Mouse (Mus musculus) heart, postnatal 36 days (tissue): ENCODE measurements around the gene Acot5. TPM values are rescaled to one million over a fixed set of nuclear protein-coding genes. Genes with fewer than 3 reads are reported as not detected.
A peak's percentile ranks its signal among the peaks of the same experiment; 100 is the strongest.
"Not testable (repeated sequence)": the region's sequence is repeated elsewhere in the genome, so short reads cannot be mapped to it uniquely, and the experiment has no call there.

Experiments used
- DNase-seq, 2 experiments: peaks; one replicate each; pipeline ENCODE4 v3.0.0; 2021 to 2022
- intact Hi-C: fragments of 180-260 bp; cut with DNase I; formaldehyde crosslinking; loops from one replicate; pipeline ENCODE4 v1.15.1; 2025
- total RNA-seq, 2 experiments: library from RNA; stranded (reverse); gene quantifications; 2 replicates each; pipeline ENCODE4 v1.2.3; 2021

Acot5 gene
- not detected for total RNA-seq

DNA sequence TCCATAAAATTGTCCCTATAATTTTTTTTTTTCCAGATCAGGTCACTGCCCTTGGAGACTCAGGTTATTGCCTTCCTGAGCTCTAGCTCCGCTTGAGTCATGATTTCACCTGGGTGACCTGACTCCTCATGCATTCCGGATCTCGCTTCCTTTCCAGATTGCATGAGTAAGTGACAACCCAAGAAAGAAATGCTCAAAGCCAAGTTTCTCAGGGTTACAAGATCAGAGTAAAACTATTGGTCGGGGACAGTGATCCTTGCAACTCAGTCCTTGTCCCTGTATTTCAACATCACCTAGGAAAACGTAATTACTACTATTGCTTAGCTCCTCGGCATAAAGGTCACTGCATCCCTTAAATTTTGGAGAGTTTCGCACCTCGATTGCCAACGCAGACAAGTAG, at the start of gene Acot5:
Acot5 (plus strand) TSS at position 340 of the 400 bp plus-strand sequence.
- intact Hi-C loops, result loop anchor here (10.0 kb wide), 1 partner anchor 354 kb away; no protein-coding TSS in a partner anchor
- DNase-seq, result no peak

DNA sequence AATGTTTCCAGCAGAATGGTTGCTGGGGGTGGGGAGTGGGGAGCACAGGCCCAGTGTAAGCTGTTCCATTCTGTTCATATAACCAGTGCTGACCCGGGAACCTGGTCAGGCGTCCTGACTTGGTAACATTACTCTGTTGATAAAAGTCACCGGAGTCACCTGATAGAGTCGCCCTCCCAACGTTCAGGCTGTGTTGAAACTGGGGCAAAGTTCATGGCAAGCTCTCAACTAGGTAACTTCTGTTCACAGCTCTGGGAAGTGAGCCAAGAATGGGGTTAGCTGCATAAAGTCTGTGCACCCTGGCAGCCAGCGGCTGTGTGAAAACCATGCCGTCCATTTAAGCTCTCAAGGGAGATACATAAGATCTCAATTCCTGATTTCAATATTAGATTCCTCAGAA, 48.6 kb upstream of the Acot5 start:
- peak; percentile 57 to 74 for DNase-seq
- intact Hi-C loops, result not testable (repeated sequence)

DNA sequence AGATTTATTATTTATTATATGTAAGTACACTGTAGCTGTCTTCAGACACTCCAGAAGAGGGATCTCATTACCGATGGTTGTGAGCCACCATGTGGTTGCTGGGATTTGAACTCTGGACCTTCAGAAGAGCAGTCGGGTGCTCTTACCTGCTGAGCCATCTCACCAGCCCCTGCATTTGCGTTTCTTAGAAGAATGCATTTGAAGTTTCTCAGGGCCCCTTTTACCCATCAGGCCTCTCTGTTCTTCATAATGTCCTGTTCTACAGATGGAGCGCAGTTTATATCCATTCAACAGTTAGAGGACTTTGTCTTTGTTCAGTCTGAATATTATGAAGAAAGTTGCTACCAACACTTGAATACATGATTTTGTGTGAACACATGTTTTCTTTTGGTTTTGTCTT, 46.9 kb upstream of the Acot5 start:
- DNase-seq, intact Hi-C loops: not testable (repeated sequence)

DNA sequence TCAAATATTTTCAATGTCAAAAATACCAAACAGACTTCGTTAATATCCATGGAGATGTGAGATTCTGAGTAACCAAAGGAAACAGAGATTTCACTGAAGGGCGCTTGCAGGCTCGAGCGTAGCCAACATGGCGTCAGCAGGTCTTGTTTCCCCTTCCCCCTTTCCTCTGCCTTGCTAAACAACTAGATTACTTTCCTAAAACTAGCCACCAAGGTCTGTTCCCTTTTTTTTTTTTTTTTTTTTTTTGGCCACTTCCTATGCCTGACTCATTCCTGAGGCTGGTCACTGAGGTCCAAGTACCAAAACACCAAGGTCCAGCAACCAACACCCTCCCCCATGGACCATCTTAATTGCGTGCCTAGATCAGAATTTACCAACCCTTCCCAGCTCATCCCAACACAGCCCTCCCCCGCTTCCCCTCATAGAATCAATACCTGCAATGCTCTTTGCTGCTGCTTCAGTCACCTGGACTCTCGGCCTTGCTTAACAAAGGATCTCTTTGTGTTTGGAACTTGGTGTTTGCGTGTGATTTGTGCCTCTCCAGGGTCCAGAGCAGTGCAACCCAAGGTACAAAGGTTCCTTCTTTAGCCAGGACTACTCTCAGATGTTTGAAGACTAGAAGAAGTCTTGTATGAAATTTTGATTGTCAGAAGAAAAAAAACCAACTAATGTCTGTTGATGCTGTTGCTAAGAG, 45.9 kb upstream of the Acot5 start:
- intact Hi-C loops, result no loop called here
- DNase-seq, result no peak

DNA sequence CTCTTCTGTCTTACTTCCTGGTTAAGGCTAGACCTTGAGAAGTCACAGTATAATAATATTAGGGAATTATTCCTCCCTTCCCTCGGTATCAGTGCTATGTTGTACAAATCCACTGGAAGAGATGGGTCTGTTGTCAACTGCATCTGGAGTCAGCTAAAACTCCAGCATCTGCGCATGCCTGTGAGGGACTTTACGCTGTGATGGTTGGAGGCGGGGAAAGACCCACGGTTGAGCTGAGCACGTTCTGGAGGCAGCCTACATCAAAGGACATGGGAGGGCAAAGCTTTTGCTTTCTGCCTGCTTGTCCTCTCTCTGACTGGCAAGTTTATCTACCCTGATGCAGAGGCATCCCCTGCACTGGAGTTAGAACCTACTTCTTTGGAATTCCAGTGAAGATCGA, 43.2 kb upstream of the Acot5 start:
- no peak for DNase-seq
- intact Hi-C loops, result no loop called here

DNA sequence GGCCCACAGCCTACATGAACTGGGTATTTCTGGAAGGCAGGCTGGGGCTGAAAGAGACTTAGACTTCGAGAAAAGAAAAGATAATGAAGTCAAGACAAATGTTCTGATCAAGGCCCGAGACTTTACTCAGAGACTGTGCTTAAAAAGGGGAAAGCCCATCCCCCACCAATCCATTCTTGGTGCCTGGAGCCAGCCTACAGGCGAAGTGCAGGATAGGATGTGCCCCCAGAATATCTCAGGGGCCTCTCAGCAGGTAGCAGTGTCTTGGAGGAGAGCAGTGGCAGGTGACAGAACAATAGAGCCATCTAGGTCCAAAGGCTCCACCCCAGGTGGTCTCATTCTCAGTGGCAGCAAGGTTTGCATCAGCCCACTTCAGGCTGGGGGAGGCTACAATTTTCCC, 40.8 kb upstream of the Acot5 start:
- DNase-seq, intact Hi-C loops: not testable (repeated sequence)

DNA sequence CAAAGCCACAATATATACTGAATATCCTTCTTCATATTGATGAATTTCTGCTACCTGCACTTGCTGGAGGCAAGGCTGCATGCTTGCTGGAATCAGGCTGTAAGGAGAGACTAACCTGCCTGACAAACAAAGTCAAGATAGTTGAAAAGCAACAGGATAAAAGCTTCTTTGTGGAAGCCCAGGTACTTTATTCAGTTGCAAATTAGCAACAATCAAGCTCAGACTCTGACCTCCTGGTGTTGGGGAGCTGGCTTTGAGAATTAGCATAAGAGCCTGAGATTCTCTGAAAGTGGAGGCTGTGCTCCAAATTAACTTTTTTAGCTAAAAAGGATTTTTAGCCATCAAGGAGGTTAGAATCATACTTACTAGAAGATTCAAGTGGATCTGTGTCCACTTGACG, 40.1 kb upstream of the Acot5 start:
- intact Hi-C loops, DNase-seq: not testable (repeated sequence)

DNA sequence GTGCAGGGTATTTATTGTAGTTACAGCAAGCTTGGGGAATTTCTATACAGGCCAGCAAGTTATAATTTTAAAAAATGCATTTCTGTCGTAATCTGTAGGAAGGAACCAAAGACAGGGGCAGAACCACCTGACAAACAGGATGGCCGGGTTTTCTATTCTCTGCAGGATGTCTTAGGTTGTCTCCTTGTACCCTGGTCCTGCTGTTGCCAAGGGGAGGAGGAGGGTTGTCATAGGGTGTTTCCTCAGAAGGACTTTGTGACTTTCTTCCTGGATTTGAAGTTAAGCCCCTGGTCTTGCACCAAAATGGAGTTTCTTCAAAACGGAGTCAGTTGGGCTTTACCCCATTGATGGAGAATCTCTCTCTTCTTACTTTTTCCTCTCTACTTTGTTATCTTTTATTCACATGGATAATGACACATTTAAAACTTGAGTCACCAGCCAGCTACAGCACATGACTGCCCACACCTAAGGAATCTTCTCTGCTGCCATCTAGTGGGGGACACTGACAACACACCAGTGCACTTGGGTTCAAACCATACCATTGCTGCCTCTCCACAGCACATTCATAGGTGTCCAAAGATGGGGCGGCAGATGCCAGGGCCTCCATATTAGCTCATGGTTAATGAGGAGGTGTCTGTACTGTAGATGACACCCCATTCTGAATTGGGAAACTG, 38.3 kb upstream of the Acot5 start:
- DNase-seq, result peak; percentile 81
- intact Hi-C loops, result loop anchor here (1.0 to 10.0 kb wide), 3 partner anchors 57 to 318 kb away; no protein-coding TSS in a partner anchor

DNA sequence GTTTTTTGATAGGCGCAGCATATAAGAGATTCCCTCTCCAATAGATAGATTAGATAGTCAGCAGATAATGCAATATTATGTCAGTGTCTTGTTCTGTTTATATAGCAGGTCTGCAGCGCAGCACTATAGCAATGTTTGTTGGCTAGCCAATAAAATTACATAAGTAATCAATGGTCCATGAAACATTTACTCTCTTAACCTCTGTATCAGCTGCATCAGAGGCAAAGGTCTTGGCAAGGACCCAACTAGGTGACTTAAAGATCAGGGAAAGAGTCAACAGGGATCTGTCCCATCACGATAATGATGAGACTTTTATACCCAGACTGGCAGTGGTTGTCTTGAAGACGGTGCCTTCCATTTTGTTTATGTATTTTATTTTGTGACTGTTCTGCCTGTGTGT, 36.3 kb upstream of the Acot5 start:
- intact Hi-C loops, result loop anchor here (1.0 to 10.0 kb wide), 2 partner anchors 19 to 228 kb away; partner anchors contain the start of gene Acot3
- DNase-seq, result no peak

DNA sequence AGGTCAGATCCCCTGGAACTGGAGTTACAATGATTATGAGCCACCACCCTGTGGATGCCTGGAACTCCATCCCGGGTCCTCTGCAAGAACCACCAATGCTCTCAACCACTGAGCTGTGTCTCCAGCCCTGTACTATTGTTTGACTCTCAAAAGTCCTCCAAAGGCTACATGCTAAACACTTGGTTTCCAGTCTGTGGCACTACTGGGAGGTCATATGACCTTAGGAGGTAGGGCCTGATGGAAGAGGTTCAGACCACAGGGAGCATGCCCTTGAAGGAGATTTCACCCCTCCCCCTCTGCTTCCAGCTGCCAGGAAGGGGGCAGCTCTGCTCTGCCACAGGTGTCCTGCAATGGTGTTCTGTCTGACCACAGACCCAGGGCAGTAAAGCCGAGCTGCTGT, 35.8 kb upstream of the Acot5 start:
- intact Hi-C loops, result loop anchor here (1.0 to 10.0 kb wide), 2 partner anchors 19 to 229 kb away; partner anchors contain the start of gene Acot3
- DNase-seq, result not testable (repeated sequence)

DNA sequence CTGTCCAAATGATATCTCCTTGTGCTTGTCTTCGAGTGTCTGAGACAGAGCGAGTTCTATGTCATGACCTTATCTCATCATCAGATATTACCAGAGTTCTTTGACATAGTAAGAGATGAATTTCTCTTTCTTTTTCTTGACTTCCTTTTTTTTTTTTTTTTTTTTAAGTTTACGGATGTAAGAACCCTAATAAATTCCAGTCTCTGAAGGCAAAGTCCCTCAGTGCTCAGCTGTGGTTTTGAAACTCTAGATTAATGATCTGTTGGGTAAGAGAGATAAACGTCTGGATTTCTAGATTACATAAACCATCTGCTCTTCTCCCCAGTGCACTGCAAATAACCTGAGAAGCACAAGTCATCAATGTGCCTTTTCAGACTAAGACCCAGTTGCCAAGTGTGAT, 35.0 kb upstream of the Acot5 start:
- intact Hi-C loops, result loop anchor here (10.0 kb wide), 1 partner anchor 229 kb away; no protein-coding TSS in a partner anchor
- no peak for DNase-seq

DNA sequence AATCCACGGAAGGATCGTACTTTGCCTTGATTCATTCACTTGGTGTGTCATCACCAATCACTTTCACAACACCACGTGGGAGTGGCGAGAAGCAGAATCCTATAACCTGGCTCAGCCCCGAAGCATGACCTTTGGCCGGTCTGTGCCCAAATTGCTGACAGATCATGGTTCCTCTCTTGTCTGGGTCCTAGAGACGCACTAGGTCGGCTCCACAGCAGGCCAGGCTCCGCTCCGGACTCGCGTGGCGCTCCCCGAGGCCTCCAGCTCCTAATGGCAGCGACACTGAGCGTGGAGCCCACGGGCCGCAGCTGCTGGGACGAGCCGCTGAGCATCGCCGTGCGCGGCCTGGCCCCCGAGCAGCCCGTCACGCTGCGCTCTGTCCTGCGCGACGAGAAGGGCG, 30.9 kb upstream of the Acot5 start, which contains the start of gene Acot4:
Acot4 (plus strand) TSS at position 139 of the 400 bp plus-strand sequence.
- not testable (repeated sequence) for DNase-seq
- intact Hi-C loops, result loop anchor here (10.0 kb wide), 1 partner anchor 233 kb away; no protein-coding TSS in a partner anchor

DNA sequence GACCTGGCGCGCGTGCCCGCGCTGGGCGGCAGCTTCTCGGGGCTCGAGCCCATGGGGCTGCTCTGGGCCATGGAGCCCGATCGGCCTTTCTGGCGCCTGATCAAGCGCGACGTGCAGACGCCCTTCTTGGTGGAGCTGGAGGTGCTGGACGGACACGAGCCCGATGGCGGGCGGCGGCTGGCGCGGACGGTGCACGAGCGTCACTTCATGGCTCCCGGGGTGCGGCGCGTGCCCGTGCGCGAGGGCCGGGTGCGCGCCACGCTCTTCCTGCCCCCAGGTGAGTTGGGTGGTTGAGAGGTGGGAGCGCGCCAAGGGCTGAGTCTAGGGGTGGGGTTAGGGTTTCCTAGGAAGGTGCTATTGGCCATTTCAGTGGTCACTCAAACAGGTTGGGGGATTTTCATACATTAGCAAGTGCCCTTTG, 30.4 kb upstream of the Acot5 start, which contains the start of gene Gm49366:
Gm49366 (plus strand) TSS at position 245 of the 421 bp plus-strand sequence.
- peak; percentile 4 to 44 for DNase-seq
- intact Hi-C loops, result loop anchor here (10.0 kb wide), 1 partner anchor 234 kb away; no protein-coding TSS in a partner anchor

DNA sequence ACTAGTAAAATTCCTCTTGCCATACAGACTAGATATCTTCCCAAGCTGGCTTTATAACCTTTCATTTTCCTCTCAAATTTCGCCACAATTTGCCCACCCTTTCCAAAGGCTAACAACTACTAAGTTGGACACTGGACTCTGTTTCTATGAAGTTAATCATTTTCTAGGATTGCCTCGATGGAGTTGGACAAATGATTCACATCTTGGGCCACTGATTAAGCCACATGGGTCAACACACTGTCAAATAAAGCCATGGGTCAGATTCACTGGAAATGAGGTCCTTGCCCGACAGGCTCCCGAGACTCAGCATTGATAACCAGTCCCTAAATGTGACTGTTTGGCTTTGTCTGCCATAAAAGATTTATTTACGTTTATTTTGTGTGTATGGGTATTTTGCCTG, 26.9 kb upstream of the Acot5 start:
- intact Hi-C loops, result no loop called here
- DNase-seq, result no peak

DNA sequence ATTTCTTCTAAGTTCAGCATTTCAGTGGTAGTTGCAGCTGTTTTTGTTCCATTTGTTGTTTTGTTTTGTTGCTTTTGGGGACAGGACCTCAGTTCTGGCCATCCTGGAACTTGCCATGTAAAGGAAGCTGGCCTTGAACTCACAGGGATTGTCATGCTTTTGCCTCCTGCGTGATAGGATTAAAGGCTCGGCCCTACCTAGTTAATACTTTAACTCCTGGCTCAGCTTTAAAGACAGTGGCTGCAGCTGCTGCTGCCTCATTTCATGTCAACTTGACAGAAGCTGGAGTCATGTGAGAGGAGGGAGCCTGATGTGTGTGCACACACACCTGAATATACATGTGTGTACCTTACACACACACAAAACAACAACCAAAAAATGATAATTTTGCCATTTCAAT, 25.1 kb upstream of the Acot5 start:
- no peak for DNase-seq
- intact Hi-C loops, result no loop called here

DNA sequence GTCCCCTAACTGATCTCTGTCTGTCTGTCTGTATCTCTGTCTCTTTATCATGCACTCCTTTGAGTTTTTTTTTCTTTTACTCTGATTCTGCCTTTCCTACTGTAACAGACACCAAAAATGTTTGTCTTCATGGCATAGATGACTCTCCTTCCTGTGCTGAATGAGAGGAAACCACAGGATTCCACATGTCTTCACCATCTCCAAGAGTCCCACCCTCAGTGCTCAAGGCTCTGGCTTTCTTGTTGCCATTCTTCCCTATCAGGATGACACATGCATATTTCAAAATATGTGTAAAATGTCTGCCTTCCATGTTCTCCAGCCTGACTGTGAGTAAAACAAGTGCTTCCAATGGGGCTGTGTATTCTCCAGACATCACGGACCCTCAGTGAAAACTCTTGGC, 22.2 kb upstream of the Acot5 start:
- intact Hi-C loops, result no loop called here
- DNase-seq, result no peak

DNA sequence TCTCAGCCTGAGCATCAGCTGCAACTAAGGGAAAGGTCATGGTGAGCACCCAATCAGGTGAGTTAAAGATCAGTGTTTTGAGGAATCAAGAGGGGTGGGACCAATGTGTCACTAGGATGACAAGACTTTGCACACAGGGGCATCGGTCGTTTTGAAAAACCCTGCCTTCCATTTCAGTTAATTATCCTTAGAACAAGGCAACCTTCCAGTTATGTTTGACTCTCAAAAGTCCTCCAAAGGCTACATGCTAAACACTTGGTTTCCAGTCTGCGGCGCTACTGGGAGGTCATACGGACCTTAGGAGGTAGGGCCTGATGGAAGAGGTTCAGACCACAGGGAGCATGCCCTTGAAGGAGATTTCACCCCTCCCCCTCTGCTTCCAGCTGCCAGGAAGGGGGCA, 18.4 kb upstream of the Acot5 start:
- DNase-seq, intact Hi-C loops: not testable (repeated sequence)

DNA sequence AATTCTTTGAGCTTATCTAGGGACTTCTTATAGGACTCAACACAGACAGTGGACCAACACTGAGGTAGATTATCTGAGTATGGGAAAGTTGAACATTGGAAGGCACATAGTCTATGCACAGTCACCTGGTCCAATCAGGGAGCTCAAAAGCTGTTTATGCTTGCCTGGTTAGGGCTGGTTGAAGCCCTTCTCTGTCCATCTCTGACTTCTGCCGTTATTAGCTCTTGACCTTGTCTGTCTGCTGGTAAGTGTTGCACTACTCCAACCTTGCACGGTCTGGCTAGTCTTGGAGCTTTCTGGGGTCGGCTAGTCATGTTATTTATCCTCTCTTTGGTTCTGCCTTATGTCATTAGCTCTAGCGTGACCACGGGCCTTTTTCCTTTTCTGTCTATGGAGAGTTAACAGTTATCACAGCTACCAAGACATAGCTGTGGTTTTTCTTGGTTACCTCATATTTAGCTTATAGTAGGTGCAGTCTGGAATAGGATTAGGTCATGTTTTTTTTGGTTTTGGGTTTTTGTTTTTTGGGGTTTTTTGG, 17.1 kb upstream of the Acot5 start, which contains the start of gene Acot3:
Acot3 (plus strand) TSS at position 208 of the 538 bp plus-strand sequence.
- no peak for DNase-seq
- intact Hi-C loops, result loop anchor here (1.0 kb wide), 1 partner anchor 19 kb away; no protein-coding TSS in a partner anchor

DNA sequence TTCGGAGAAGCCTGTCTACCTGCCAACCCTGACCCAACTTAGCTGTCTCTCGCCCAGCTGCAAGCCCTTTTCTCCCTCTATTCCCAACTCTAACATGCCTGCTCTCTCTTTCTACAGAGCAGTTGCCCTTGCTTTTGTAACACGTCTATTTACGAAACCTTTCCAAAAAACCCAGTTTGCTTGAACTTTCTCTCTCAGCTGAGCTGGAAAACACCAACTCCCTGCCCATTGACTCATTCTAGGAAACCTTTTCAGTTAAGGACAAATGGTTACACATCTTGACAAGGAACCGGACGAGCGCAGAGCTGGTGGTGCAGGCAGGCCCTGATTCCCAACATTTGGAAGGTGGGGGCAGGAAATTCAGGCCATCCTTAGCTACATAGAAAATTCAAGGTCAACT, 16.5 kb upstream of the Acot5 start:
- intact Hi-C loops, result loop anchor here (1.0 kb wide), 1 partner anchor 19 kb away; no protein-coding TSS in a partner anchor

DNA sequence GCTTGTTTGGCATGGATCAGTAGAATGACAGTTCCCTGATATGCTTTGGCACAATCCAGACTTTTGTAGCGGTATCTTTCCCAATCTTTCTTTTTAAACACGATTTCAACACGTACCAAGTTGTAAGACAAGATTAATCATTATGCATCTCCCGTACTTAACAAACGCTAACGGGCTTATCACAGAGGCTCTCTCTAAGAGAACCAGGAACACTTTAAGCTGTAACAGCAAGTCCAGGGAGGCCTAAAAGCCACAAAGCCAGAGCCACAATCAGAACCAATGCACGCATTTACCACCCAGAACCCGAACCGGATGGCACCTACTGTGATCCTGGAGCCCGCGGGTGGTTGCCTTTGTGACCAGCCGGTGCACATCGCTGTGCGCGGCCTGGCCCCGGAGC, 16.0 kb upstream of the Acot5 start:
- intact Hi-C loops, result no loop called here
- DNase-seq, result no peak

More for the DNA sequence above, 16.5 kb upstream of the Acot5 start:
- no peak for DNase-seq
